Mouse (Mus musculus) limb, embryonic 14.5 days (tissue): ENCODE measurements around the gene Tdp2. TPM values are rescaled to one million over a fixed set of nuclear protein-coding genes. Genes with fewer than 3 reads are reported as not detected.

Experiments
- ATAC-seq: fragments of 200-750 bp; cut with Nextera tagmentation; 2 replicates; pipeline ENCODE4 v1.8.0; 2017; ENCODE audit warnings: low read depth, moderate number of reproducible peaks, moderate TSS enrichment; ENCODE audit not compliant: low FRiP score
- DNase-seq: peaks from one replicate; pipeline ENCODE4 v3.0.0-alpha.2; 2015; ENCODE audit warnings: low spot score
- H3K27ac ChIP-seq: fragments of 300-500 bp; sonication (generic); replicated peaks from 2 replicates; pipeline ENCODE4 v1.5.1; 2014; ENCODE audit warnings: low read depth, mild to moderate bottlenecking, low read length, moderate library complexity, mixed read lengths
- H3K27me3 ChIP-seq: fragments of 300-500 bp; sonication (generic); 2 replicates; pipeline ENCODE4 v1.6.1; 2014; ENCODE audit warnings: low read length, mixed read lengths; ENCODE audit not compliant: control insufficient read depth, insufficient read depth
- H3K36me3 ChIP-seq: fragments of 300-500 bp; sonication (generic); 2 replicates; pipeline ENCODE4 v1.6.1; 2014; ENCODE audit warnings: mild to moderate bottlenecking, low read length, moderate library complexity, mixed read lengths; ENCODE audit not compliant: control insufficient read depth, insufficient read depth
- H3K4me1 ChIP-seq: fragments of 300-500 bp; sonication (generic); 2 replicates; pipeline ENCODE4 v1.6.1; 2014; ENCODE audit warnings: antibody characterized with exemption, low read length, mixed read lengths; ENCODE audit not compliant: control insufficient read depth, insufficient read depth
- H3K4me2 ChIP-seq: fragments of 300-500 bp; sonication (generic); replicated peaks from 2 replicates; pipeline ENCODE4 v1.6.1; 2014; ENCODE audit warnings: low read depth, mild to moderate bottlenecking, low read length, moderate library complexity; ENCODE audit not compliant: severe bottlenecking
- H3K4me3 ChIP-seq: fragments of 300-500 bp; sonication (generic); replicated peaks from 2 replicates; pipeline ENCODE4 v1.5.1; 2014; ENCODE audit warnings: low read length
- H3K9ac ChIP-seq: fragments of 300-500 bp; sonication (generic); 2 replicates; pipeline ENCODE4 v1.6.1; 2014; ENCODE audit warnings: mild to moderate bottlenecking, low read depth, low read length, moderate library complexity; ENCODE audit not compliant: severe bottlenecking
- H3K9me3 ChIP-seq: fragments of 300-500 bp; sonication (generic); 2 replicates; pipeline ENCODE4 v1.6.1; 2016; ENCODE audit warnings: low read length; ENCODE audit not compliant: control insufficient read depth
- POLR2A ChIP-seq: fragments of 200-500 bp; IDR thresholded peaks from 2 replicates; pipeline ENCODE4 v1.8.0; 2012; ENCODE audit warnings: inconsistent platforms, mild to moderate bottlenecking, moderate library complexity, borderline replicate concordance; ENCODE audit not compliant: insufficient read depth, insufficient read length; ENCODE audit errors: extremely low read depth
- WGBS: fragments of 180-500 bp; shearing (Covaris S2); extraction: QIAGEN DNeasy Blood & Tissue Kit; methylation state at CpG from one replicate; pipeline ENCODE4 v1.1.7; 2014; 5-methylcytosine and 5-hydroxymethylcytosine counted together
- polyA plus RNA-seq, 2 experiments: library from polyadenylated mRNA; depleted of rRNA in 1 of 2; stranded (reverse) in 1 of 2; unstranded in 1 of 2; fragments of >200 nt; fragmentation: Nextera tagmentation in 1 of 2; extraction: Ambion mirVana in 1 of 2; gene quantifications; 2 replicates each; pipeline versions ENCODE4 v1.2.1 to v1.2.3; 2012 to 2014

Tdp2 gene
- polyA plus RNA-seq, 2 experiments, result 41.5 to 66.9 TPM

DNA sequence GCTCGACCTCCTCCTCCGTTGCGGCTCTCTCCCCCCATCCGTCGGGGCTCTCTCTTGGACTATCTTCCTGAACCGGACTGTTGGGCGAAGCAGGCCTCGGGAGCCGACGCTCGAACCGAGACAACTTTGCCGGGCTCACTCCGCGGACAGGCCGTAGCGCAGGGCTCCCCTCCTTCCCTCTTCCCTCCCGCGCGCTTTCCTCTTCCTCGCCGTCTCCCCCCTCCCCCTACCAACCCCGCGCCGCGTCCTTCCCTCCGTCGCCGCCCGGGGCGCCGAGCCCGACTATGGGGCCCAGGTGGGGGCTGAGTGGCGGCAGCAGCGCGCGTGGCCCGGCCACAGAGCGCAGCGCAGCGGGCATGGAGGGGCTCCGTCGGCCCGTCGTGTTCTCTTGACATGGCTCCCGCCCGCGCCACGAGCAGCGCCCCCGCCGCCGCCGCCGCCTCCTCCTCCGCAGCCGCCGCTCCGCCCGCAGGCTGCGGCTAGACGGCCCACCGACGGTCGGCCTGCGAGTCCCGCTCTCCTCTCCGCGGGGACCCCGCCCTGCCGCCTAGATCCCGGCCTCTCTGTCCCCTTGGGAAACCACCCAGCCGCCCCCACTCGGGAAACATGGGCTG lies 30.1 kb upstream of the Tdp2 start, which contains the start of gene BC005537:
Gene BC005537 (plus strand): TSS at position 350 of the 614 bp plus-strand sequence.
- 5% methylated on average over 52 of the region's 74 CpGs for WGBS
- ATAC-seq, result peak; percentile 52

DNA sequence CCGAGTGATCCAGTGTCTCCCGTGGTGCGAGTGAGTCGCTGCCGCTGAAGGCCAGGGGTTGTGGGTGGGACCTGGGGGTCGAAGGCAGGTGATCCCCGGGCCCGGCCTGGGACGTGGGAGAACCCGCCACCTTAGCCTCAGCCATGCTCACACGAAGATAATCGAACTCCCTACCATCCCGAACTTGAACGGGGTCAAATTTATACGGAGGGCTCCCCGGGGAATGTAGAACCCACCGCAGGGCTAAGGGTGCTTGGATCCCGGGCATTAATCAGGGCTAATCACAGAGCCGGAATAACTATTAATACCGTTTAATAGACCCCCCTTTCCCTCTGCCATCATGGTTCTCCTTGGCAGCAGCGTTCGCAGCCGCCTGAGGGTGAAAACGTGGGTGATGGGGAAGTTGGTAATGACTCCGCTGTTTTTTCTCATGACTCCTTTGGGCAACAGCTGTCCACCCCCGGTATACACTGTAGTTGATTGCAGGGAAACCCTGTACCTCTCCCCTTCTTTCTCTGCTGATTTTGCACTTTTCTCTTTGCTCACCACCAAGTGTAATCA lies 29.3 kb upstream of the Tdp2 start:
- H3K9me3 ChIP-seq, result no peaks in the 10 kb centered on the region
- ATAC-seq (no peak), DNase-seq (peak; percentile 33)
- no peak for TF ChIP-seq POLR2A
- H3K4me3 ChIP-seq, result peak overlapping the region; percentile 95
- peak overlapping the region; percentile 97 for H3K9ac ChIP-seq
- H3K4me1 ChIP-seq, result peaks cover 15% of the 10 kb centered on the region
- peaks cover 22% of the 10 kb centered on the region for H3K36me3 ChIP-seq
- H3K27ac ChIP-seq, result no peak overlapping the region
- H3K27me3 ChIP-seq, result no peaks in the 10 kb centered on the region
- under 1% methylated on average over 26 of the region's 26 CpGs for WGBS
- peak overlapping the region; percentile 57 for H3K4me2 ChIP-seq

More for the DNA sequence above, 30.1 kb upstream of the Tdp2 start, which contains the start of gene BC005537:
- peak within 1 kb of the TSS; percentile 100 for H3K27ac ChIP-seq
- H3K4me1 ChIP-seq, result peaks cover 15% of the 10 kb centered on the region
- DNase-seq, result peak; percentile 63
- no peaks in the 10 kb centered on the region for H3K27me3 ChIP-seq
- H3K4me2 ChIP-seq, result peak within 1 kb of the TSS; percentile 57
- peak within 1 kb of the TSS; percentile 97 for H3K9ac ChIP-seq
- TF ChIP-seq POLR2A, result no peak
- H3K4me3 ChIP-seq, result peak within 1 kb of the TSS; percentile 95
- H3K36me3 ChIP-seq, result peaks cover 16% of the 10 kb centered on the region
- no peaks in the 10 kb centered on the region for H3K9me3 ChIP-seq

DNA sequence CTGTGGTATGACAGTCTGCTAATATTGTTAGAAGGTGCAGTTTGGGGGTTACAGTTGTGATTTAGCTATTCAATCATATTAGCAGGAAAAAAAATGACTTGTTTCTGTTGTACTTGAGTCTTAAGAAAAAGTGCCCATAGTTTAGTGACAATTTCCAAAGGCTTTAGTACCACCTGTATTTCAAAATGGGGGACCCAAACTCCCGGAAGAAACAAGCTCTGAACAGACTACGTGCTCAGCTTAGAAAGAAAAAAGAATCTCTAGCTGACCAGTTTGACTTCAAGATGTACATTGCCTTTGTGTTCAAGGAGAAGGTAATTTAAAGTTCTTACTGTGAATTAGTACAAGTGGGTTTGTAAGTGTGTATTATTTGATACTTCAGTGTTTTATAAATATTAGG lies 28.3 kb upstream of the Tdp2 start:
- Histone ChIP-seq H3K27me3 (no peaks in the 10 kb centered on the region), H3K9ac (peak overlapping the region; percentile 97), H3K4me1 (peaks cover 15% of the 10 kb centered on the region), H3K27ac (no peak overlapping the region), H3K4me2 (peak overlapping the region; percentile 57), H3K9me3 (no peaks in the 10 kb centered on the region), H3K36me3 (peaks cover 32% of the 10 kb centered on the region), H3K4me3 (peak overlapping the region; percentile 95)
- WGBS, result 26% methylated on average over 2 of the region's 2 CpGs
- no peak for TF ChIP-seq POLR2A
- DNase-seq, result no peak
- ATAC-seq, result no peak

DNA sequence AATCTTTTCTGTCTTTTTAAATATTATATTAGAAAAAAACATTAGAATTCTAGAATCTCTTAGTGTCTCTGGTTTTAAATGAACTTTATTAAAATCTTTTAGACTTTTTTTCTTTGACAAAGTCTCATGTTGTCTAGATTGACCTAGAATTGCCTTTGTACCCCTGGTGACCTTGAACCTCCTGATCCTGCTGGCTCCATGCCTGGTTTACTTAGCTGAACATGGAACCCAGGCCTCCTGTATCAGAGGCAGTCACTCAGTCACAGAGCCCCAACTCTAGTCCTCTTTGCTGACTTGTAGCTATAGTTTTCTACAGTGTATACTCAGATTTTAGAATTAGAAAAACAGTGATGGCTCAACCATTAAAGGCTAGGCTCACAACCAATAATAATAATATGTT lies 25.4 kb upstream of the Tdp2 start:
- DNase-seq (no peak), ATAC-seq (no peak)
- Histone ChIP-seq H3K4me1 (peaks cover 15% of the 10 kb centered on the region), H3K9ac (no peak overlapping the region), H3K27me3 (no peaks in the 10 kb centered on the region), H3K36me3 (peaks cover 57% of the 10 kb centered on the region), H3K9me3 (no peaks in the 10 kb centered on the region), H3K4me2 (no peak overlapping the region), H3K27ac (no peak overlapping the region), H3K4me3 (no peak overlapping the region)
- no peak for TF ChIP-seq POLR2A

DNA sequence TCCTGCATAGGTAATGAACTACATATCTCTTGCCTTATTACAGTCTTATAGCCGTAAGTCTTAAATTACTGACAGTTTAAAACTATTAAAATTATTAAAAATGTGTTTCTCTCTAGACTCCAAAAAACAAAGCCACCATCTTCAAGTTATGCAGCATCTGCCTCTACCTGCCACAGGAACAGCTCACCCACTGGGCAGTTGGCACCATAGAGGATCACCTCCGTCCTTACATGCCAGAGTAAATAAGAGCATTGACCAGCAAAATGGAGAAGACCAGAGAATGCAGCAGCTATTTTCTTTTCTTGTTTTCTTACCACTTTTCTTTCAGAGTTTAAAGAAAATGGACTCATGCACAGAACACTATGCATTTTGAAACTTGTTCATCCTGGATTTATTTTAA lies 19.0 kb upstream of the Tdp2 start:
- no peak for TF ChIP-seq POLR2A
- Histone ChIP-seq H3K36me3 (peaks cover 74% of the 10 kb centered on the region), H3K27me3 (no peaks in the 10 kb centered on the region), H3K9me3 (no peaks in the 10 kb centered on the region), H3K4me3 (no peak overlapping the region), H3K27ac (no peak overlapping the region), H3K4me2 (no peak overlapping the region), H3K4me1 (no peaks in the 10 kb centered on the region), H3K9ac (no peak overlapping the region)
- DNase-seq, result no peak
- 93% methylated on average over 2 of the region's 2 CpGs for WGBS
- ATAC-seq, result no peak
